Mouse (Mus musculus): ENCODE results near the gene Zbtb48. TPM values are rescaled to one million over a fixed set of nuclear protein-coding genes. Genes with fewer than 3 reads are reported as not detected.
A peak's percentile ranks its signal among the peaks of the same experiment; 100 is the strongest.

Zbtb48 gene
- total RNA-seq, 1 experiment from 2014 or later: 20.4 TPM

DNA sequence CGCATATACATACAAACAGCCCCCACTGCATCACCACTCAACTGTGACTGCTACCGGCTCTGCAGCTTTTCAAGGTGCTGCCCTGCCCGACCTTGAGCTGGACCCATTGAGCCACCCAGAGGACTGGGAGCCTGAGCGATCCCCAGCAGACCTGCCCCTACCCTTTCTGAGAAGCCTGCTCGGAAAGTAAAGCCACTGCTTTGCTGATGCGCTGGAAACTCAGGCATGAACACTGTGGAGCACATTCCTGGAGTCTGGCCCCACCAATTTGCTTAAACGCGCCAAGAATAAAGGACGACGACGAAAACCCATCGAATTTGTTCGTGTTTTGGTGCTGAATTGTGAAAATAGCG is 19.3 kb downstream of the Zbtb48 start:
- ATAC-seq (ENCODE audit: extremely low read depth, insufficient number of reproducible peaks, low FRiP score, poor library complexity, severe bottlenecking): no peak

DNA sequence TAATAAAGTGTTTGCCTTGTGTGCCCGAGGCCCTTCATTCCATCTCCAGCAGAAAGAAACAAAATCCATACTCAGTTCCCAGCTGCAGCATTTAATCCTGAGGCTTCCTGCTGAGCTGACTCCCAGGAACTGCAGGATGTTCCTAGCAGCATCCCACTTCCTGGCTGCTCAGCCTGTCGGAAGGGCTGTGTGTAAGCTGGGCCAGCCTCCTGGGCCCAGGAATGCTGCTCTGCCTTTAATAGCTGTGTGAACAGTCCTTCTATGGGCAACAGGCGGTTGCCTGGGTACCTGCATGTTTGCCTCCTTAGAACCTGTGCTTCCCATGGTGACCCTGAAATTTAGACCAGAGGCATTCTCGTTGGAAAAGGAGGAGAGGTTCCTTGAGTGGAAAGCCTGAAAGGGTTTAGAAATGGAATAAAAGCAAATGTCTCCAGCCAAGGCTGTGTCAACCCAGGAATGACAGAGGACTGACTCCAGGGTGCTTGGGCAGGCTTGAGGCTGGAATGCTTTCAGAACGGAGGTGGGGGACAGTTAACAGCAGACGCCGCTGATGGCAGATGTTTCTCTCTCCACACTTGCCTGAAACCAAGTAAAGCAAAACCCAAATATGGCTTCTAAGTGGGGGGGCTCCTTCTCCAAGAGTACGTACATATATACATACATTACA is 19.9 kb downstream of the Zbtb48 start:
- no peak for ATAC-seq (ENCODE audit: extremely low read depth, insufficient number of reproducible peaks, low FRiP score, poor library complexity, severe bottlenecking)

DNA sequence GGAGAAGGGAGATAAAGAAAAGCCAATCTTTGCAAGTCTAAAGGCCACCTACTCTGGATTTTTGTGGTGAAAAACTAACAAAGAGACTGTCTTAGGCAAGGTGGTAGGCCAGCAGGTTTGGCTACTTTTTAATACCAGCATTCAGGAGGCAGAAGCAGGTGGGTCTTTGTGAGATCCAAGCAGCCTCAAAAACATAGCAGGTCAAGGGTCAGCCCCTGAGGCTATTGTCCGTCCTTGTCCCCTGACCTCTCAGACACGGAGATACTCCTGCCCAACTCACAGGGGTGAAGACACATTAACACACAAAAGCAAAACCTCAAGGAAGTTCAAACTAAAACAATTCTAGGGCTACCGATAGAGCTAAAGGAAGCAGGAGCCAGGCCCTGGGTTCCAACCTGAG is 20.7 kb downstream of the Zbtb48 start:
- no peak for ATAC-seq (ENCODE audit: extremely low read depth, insufficient number of reproducible peaks, low FRiP score, poor library complexity, severe bottlenecking)

DNA sequence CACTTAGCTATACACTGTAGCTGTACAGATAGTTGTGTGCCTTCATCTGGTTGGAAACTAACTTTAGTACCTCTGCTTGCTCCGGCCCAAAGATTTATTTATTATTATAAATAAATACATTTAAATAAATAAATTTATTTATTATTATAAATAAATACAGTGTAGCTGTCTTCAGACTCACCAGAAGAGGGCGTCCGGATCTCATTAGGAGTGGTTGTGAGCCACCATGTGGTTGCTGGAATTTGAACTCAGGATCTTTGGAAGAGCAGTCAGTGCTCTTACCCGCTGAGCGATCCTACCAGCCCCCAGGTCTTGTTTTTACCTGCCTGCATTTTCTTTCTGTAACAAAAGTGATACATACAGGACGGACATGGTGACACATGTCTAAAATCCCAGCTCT is 21.3 kb downstream of the Zbtb48 start:
- ATAC-seq (ENCODE audit: extremely low read depth, insufficient number of reproducible peaks, low FRiP score, poor library complexity, severe bottlenecking): no peak

DNA sequence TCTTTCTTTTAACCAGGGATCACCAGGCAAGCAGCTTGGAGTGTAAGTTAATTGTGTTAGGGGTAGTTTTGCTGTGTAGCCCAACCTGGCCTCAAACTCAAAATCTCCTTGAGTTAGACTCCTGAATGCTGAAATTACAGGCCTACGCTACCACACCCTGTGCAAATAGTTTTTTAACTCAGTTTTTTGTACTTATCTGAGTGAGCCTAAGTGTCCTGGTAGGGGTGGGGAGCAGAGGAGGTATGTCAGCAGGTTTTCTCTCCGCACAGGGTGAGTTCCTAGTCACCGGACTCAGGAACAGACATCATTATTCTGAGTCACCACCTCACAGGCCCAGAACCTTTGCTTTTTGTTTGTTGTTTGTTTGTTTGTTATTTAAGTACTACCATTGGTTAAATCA is 25.4 kb downstream of the Zbtb48 start:
- ATAC-seq (ENCODE audit: extremely low read depth, insufficient number of reproducible peaks, low FRiP score, poor library complexity, severe bottlenecking): no peak

DNA sequence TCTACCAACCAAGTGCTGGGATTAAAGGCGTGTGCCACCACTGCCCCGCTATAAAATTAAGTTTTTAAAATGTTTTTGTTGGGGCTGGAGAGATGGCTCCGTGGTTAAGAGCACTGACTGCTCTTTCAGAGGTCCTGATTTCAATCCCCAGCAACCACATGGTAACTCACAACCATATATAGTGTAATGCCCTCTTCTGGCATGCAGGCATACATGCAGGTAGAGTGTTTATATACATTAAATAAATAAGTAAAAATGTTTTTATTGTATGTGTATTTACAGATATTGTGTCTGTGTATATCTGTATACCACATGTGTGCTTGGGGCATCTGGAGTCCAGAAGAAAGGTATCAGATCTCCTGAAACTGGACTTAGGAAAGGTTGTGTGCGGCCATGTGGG is 26.1 kb downstream of the Zbtb48 start:
- no peak for ATAC-seq (ENCODE audit: extremely low read depth, insufficient number of reproducible peaks, low FRiP score, poor library complexity, severe bottlenecking)

DNA sequence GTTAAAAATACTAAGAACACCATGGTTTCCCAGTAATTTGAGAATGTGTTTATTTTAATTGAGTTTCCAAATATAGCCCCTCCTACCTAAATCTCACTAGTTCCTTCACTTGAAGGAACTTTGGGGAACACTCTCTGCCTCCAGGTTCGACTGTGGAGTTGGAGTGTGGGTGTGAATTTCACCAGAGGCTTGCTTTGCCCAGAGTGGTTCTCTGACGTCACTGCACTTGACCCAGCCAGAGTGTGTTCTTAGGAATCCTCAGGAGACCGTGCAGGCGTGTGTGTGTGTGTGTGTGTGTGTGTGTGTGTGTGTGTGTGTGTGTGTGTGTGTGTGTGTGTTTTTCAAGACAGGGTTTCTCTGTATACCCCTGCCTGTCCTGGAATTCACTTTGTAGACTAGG is 26.6 kb downstream of the Zbtb48 start:
- ATAC-seq (ENCODE audit: extremely low read depth, insufficient number of reproducible peaks, low FRiP score, poor library complexity, severe bottlenecking): no peak

DNA sequence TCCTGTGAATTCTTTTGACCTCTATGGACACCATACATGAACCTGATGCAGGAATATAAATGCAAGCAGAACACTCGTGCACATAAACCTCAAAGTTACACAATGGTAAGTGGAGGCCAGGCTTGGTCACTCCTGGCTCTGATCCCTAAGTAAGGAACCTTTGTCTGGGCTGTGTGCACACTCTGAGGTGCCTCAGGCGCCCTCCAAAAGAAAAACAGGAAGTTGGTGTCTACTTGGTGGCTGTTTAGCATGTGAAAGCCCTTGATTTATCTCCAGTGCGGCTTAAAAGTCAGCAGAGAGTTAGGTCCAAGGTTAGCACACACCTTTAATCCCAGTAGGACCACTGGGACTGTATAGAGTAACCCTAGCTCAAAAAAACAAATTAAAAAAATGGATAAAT is 28.0 kb downstream of the Zbtb48 start:
- no peak for ATAC-seq (ENCODE audit: extremely low read depth, insufficient number of reproducible peaks, low FRiP score, poor library complexity, severe bottlenecking)

DNA sequence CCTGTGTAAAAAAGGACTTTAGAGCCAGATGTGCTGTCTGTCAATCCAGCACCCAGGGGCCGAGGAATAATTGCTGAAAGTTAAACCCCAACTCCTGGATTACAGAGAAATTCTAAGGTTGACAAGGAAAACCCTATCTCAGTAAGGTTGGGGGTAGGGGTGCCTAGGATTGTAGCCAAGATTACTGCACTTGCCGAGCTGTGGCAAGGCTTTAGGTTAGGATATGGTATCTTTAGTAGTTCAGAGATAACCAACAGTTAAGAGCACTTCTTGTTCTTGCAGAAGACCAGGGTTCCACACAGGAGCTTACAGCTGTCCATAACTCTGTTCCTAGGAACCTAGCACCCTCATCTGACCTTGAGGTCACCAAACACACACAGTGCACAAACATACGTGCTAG is 29.8 kb downstream of the Zbtb48 start:
- ATAC-seq (ENCODE audit: extremely low read depth, insufficient number of reproducible peaks, low FRiP score, poor library complexity, severe bottlenecking): no peak

DNA sequence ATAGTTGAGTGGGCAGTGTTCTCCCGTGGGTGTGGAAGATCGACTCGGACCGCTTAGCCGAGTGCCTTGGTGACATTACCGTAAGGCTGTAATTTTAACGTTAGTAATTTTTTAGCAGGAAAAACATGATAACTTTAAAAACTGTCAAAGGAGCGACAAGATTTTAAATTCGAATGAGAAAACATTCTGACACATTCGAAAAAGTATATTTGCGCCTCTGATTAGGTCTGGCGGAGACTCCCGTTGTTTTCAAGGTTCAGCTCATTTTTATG is 30.6 kb downstream of the Zbtb48 start:
- no peak for ATAC-seq (ENCODE audit: extremely low read depth, insufficient number of reproducible peaks, low FRiP score, poor library complexity, severe bottlenecking)

DNA sequence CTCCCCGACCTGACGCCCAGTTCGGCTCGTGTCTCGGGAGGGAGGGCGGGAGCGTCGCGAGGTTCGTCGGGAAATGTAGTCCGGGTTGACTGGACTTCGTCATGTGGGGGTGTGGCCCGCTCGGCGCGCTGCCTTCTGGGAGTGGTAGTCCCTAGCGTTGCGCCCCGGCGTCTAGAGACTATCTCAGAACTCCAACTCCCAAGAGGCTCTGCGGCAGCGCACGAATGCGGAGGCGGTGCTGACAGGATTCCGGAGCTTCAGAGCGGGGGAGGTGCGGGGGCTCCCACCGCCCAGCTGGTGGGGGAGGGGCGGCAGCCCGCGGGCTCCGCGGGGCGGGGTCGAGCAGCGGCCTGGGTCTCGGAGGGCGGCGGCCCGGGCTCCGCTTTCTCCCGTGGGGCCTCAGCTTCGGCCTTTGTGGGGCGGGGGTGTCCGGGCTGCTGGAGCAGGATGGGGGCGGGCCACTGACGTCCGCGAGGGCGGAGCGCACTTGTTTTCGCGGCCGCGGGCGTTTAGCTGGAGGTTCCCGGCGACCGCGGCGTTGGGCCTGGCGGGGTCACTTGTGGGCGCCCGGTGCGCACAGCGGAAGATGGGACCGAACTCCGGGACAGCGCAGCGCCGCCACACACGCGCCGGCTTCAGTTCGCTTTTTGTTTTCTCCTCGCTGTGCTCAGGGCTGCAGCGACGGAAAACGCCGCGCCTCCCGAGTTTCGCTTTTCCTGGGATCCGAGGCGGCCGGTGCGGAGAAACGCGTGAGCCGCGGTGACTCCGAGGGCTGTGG is 31.1 kb downstream of the Zbtb48 start, which contains the start of gene Phf13:
Gene Phf13 (minus strand): TSS at position 86 of the 778 bp plus-strand sequence.
- peak; percentile 97 for ATAC-seq (ENCODE audit: extremely low read depth, insufficient number of reproducible peaks, low FRiP score, poor library complexity, severe bottlenecking)

DNA sequence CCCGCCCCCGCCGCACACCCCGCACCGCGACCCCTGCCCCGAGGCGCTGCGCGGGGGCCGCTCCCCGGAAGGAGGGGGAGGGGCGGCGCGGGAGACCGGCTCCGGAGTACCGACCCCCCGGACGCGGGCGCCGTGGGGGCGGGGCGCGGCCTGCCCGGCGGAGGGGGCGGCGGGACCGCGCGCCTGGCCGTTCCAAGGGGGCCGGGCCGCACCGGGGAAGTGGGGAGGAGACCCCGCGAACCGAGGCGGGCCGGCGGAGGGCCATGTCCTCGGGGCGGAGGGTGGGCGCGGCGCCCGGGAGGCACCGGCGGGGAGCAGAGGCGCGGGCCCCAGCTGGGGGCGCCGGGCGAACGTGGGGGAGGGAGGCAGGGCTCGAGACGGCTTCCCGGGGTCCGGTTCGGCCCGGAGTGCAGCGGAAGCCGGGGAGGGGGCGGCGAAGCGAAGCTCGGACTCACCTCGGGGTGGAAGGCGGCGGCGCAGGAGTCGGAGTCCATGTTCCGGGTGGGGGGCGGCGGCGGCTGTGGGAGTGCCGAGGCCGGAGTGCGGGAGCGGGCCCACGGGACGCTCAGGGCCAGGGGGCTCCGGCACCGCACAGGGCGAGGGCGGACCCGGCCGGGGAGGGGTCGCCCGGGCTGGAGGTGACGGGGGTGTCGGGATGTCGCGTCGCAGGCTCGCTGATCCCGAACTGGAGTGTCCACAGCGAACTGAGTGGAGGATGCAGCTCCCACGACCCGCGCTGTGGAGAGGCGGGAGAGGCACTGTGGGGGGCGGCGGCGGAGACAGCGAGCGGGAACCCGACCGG is 31.9 kb downstream of the Zbtb48 start:
- ATAC-seq (ENCODE audit: extremely low read depth, insufficient number of reproducible peaks, low FRiP score, poor library complexity, severe bottlenecking): no peak

DNA sequence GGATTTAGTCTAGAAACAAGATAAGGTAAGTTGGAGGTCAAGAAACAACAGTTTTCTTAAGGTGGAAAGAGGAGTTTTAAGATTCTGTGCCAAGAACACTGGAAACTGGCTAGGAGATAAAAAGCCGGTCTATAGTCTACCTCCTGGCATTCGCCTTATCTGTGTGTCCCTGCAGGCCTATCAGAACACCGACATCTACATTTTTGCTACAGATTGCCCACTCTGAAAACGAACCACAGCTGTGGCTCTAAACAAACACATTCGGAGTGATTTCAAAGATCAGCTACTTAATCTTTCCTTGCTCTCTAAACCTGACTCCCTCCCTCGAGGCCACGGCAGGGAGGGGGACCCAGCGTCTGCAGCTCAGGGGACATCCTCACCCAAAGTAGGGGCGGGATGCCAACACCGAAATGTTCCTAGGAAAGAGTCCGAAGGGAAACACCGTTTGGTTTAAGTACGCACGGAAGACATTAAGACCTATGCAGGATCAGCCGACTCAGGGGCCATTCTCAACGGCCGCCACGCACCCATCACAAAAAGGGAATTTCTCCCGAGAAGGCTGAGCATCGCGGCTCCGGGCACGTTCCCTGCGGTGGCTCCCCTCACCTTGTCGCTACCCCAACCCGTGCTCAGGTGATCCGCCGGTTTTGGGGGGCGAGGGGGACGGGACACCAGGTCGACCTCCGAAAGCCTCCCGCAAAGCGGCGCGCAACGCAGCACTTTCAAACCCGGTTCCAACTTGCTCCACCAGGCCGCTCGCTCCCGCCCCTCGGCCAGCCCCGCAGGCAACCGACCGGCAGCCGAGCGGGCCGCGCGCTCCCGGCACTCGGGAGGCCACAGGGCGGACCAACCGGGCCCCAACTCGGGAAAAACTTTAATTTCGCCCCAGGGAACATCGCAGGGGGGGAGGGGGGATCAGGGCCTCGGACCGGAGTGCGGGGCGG is 33.0 kb downstream of the Zbtb48 start:
- no peak for ATAC-seq (ENCODE audit: extremely low read depth, insufficient number of reproducible peaks, low FRiP score, poor library complexity, severe bottlenecking)

DNA sequence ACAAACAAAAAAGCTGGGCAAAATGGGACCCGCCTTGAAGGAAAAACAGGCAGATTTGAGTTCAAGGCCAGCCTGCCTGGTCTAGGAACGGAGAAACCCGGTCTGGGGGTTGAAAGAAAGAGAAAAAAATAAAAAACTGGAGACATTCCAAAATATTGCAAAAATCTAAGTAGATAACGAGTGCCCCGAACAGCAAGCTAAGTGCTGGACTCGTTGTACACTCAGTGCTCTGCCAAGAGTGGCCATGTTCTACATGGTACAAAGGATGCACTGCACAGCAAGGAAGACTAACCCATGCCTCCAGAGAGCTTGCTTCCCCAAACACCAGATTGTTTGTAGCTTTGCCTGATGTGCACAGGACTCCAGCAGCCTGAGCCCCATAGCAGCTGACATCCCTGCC is 34.4 kb downstream of the Zbtb48 start:
- ATAC-seq (ENCODE audit: extremely low read depth, insufficient number of reproducible peaks, low FRiP score, poor library complexity, severe bottlenecking): no peak

DNA sequence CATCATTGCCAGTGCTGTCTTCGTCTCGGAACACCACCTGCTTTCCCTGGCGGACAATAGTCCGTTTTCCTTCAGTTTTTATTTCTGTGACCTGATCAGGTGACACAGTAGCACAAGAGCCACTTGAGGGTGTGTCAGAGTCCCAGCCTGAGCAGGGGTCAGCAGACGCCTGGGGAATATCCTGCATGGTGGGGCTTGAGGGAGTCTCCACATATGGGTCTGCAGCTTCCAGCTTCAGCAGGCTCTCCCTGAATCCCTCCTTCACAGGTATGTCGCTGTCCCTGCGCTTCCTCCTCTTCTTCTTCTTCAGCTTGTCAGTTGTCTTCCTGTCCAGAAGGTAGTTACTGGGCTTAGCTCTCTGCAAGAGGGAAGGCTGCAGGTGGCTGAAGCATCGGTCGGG is 35.4 kb downstream of the Zbtb48 start:
- no peak for ATAC-seq (ENCODE audit: extremely low read depth, insufficient number of reproducible peaks, low FRiP score, poor library complexity, severe bottlenecking)

DNA sequence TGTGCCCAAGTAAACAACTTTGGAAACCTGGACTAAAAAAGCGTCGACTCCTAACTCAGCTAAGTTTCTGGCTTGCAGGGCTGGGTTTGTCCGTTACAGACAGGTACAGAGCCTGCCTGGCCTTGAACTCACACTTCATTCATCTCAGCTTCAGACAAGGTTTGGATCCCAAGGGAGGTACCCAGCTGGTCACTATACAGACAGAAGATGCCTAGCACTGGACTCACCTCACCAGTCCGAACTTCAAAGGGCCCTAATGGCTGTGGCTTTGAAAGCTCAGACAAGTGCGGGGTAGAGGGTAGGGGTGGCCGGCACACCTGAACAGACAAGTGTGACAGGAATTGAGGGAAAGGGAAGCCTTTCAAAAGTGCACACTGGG is 38.4 kb downstream of the Zbtb48 start:
- ATAC-seq (ENCODE audit: extremely low read depth, insufficient number of reproducible peaks, low FRiP score, poor library complexity, severe bottlenecking): no peak

DNA sequence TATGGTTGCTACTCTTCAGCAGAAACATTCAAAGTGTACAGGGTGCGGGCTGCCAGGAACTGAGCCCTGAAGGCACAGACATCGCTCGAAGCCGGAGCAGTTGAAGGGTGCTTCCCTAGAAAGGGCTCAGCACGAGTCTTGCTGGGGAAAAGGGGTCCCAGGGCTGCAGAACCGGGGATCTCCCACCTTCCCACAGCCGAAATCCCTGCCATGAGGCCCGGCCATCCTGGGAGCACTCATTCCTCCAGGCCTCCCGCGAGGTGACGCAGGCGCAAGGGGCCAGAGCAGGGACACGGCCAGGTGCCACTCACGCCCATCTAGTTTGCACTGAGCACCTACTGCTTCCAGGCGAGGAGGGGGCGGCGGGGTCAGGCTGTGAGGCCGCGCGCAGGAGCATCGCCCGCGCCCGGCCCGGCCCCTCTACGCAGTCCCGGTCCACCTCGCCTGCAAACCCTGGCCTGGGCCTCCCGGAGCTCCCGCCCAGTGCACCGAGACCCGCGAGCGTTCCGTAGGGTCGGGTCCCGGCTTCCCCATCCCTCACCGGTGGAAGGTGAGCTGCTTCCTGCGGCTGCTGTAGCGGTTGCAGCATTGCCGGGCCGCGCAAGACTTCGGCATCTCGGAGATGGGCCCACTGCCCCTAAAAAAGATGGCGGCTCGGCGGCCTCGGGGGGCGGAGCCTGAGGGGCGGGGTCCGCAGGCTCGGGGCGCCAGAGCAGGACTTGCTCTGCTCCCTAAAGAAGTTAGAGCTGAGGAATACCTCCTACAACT is 38.9 kb downstream of the Zbtb48 start, which contains the start of gene Thap3:
Gene Thap3 (minus strand): TSS at position 656 of the 768 bp plus-strand sequence.
- ATAC-seq (ENCODE audit: extremely low read depth, insufficient number of reproducible peaks, low FRiP score, poor library complexity, severe bottlenecking): peak; percentile 49

DNA sequence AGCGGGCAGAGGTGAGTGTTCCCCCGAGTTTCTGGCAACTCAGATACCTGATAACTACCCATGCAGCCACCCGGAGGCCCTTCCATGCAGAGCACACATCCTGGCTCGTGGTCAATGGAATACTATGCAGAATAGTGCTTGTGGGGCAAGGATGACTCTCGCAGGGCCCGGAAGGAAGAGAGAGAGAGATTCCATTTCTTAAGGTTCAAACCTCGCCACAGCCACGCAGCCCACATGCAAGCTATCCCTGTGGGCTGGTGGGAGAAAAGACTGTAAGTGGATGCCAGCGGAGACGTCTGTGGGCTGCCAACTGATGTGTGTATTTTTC is 39.5 kb downstream of the Zbtb48 start:
- ATAC-seq (ENCODE audit: extremely low read depth, insufficient number of reproducible peaks, low FRiP score, poor library complexity, severe bottlenecking): no peak

DNA sequence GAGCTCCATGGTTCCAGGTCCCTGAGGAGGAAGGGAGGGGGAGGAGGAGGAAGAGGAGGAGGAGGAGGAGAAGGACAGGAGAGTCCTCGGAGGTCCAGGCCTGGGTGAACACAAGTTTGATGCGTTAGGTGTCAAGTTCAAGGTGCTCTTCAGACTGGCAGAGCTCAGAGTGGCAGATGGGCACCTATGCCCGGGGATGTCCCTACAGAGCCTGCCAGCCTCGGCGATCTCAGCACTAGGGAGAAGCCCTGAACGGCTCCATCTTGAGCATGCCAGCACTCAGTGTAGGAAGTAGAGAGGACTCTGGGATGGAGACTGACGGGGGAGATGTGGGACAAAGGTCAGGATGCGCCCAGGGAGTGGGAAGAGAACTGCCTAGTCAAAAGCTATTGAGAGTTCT is 40.8 kb downstream of the Zbtb48 start:
- ATAC-seq (ENCODE audit: extremely low read depth, insufficient number of reproducible peaks, low FRiP score, poor library complexity, severe bottlenecking): no peak
